Mouse (Mus musculus): ENCODE results near the gene Narfl. TPM values are rescaled to one million over a fixed set of nuclear protein-coding genes. Genes with fewer than 3 reads are reported as not detected.

Gene Narfl
- total and polyA plus RNA-seq, 2 experiments: 14.9 to 22.5 TPM

DNA sequence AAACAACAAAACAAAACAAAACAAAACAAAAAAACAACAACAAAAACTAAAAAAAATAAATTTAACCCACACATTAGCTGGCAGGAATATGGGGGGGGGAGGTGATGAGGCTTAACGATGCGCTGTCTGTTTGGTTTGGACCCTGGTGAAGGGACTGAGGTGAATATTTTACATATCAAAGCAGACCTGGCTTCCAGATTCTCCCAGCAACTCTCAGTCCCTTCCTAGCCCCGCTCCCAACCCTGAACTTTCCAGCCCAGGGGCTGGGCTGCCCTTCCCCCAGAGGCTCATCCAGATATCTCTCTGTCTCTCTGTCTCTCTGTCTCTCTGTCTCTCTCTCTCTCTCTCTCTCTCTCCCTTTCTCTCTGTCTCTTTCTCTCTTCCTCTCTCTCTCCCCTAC lies 11.0 kb upstream of the Narfl start:
- Histone ChIP-seq H3K4me3 (ENCODE audit: insufficient read depth, low read depth, low read length) (no peak overlapping the region), H3K4me1 (ENCODE audit: control insufficient read depth, insufficient read depth, low read length) (no peaks in the 10 kb centered on the region), H3K9ac (ENCODE audit: low read depth, low read length) (no peak overlapping the region), H3K27me3 (ENCODE audit: control insufficient read depth, insufficient read depth, low read length) (no peaks in the 10 kb centered on the region), H3K36me3 (ENCODE audit: control insufficient read depth, insufficient read depth, low read length) (no peaks in the 10 kb centered on the region), H3K79me2 (ENCODE audit: control insufficient read depth, insufficient read depth, low read length) (no peaks in the 10 kb centered on the region), H3K27ac (replicated peaks; ENCODE audit: insufficient read depth, low read depth, low read length) (no peak overlapping the region)
- no peak for TF ChIP-seq CTCF (IDR thresholded peaks at IDR 0.05; ENCODE audit: low read depth, low read length)
- TF ChIP-seq POLR2A (IDR thresholded peaks at IDR 0.05; ENCODE audit: extremely low read depth, insufficient read depth, low read length): no peak
- 43% methylated on average over 3 of the region's 3 CpGs for WGBS
- DNase-seq (ENCODE audit: extremely low read depth, low read depth, low spot score): no peak

DNA sequence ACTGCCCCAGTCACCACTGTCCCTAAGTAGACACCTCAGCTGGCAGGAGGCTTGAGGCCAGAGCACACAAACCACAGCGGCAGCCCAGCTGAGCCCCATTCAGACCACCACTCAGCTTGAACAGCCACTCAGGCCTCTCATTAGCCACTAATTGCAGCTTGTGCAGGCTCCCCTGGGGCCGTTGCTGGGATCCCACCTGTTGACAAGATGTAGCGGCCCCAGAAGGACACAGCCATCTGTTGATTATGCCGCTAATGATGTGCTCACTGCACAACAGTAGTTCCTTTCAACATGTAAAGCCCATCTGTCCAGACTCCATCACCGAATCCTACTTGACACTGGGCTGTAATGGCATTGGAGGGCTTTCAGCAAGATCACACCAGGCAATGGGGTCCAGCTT lies 7.7 kb upstream of the Narfl start:
- H3K9ac ChIP-seq (ENCODE audit: low read depth, low read length): no peak overlapping the region
- TF ChIP-seq POLR2A (IDR thresholded peaks at IDR 0.05; ENCODE audit: extremely low read depth, insufficient read depth, low read length): no peak
- H3K36me3 ChIP-seq (ENCODE audit: control insufficient read depth, insufficient read depth, low read length): no peaks in the 10 kb centered on the region
- H3K79me2 ChIP-seq (ENCODE audit: control insufficient read depth, insufficient read depth, low read length): no peaks in the 10 kb centered on the region
- 80% methylated on average over 5 of the region's 5 CpGs for WGBS
- DNase-seq (ENCODE audit: extremely low read depth, low read depth, low spot score): no peak
- no peaks in the 10 kb centered on the region for H3K27me3 ChIP-seq (ENCODE audit: control insufficient read depth, insufficient read depth, low read length)
- no peak overlapping the region for H3K27ac ChIP-seq (replicated peaks; ENCODE audit: insufficient read depth, low read depth, low read length)
- H3K4me3 ChIP-seq (ENCODE audit: insufficient read depth, low read depth, low read length): no peak overlapping the region
- no peaks in the 10 kb centered on the region for H3K4me1 ChIP-seq (ENCODE audit: control insufficient read depth, insufficient read depth, low read length)

DNA sequence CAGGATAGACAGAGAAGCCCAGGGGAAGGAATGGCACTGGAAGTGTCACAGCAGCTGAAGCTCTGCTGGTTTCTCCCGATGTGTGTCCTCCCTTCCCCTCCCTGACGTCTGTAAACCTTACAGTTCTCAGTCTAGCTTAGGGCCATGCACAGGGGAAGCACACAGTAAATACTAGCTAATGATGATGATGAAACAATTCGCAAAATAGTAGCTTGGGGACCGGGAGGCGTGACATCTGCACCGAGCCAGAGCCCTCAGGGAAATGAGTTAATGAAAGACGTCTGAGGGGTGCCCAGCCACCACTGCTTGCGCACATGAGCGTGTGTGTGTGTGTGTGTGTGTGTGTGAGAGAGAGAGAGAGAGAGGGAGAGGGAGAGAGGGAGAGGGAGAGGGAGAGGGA lies 4.2 kb upstream of the Narfl start:
- no peak for DNase-seq (ENCODE audit: extremely low read depth, low read depth, low spot score)
- Histone ChIP-seq H3K36me3 (ENCODE audit: control insufficient read depth, insufficient read depth, low read length) (no peaks in the 10 kb centered on the region), H3K79me2 (ENCODE audit: control insufficient read depth, insufficient read depth, low read length) (0 out of 2 replicates have a peak, but pooled peaks cover 3% of the 10 kb centered on the region), H3K27me3 (ENCODE audit: control insufficient read depth, insufficient read depth, low read length) (no peaks in the 10 kb centered on the region), H3K9ac (ENCODE audit: low read depth, low read length) (no peak overlapping the region), H3K4me3 (ENCODE audit: insufficient read depth, low read depth, low read length) (no peak overlapping the region), H3K4me1 (ENCODE audit: control insufficient read depth, insufficient read depth, low read length) (peaks cover 2% of the 10 kb centered on the region; the same call in 1 of the 2 replicates), H3K27ac (replicated peaks; ENCODE audit: insufficient read depth, low read depth, low read length) (no peak overlapping the region)
- 63% methylated on average over 9 of the region's 9 CpGs for WGBS
- TF ChIP-seq CTCF (IDR thresholded peaks at IDR 0.05; ENCODE audit: low read depth, low read length): no peak
- TF ChIP-seq POLR2A (IDR thresholded peaks at IDR 0.05; ENCODE audit: extremely low read depth, insufficient read depth, low read length): no peak

DNA sequence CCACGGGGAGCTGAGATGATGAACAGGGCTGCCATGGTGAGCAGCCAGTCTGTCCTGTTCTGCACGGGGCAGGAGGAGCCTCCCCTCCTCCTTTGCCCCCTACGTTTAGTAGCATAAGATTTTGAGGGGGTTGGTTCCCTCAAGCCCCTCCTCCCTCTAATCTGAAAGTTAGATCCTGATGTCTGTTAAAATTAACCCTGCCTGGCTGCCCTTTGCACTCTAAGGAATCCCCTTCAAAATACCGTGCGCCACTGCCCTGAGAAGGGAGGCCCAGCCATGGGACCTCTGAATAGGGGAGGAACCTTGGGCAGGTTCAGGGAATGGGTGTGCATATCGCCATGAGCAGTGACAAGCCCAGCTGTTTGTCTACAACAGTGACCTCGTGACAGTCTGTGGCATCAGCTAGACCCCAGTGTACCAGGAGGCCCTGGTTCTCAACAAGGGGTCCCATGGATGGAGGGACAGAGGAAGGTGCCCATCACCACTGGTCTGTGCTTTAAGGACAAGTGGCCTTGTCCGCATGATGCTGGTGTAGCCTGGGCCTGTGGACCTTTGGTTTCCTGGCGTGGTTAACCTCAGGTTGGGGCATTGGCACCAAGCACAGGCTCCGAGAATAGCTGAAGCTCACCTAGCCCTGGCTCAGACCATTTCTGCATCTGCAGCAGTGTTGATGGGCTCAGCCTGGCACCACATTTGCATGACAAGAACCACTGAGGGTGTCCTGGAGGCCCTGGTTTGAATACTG lies 1.9 kb downstream of the Narfl start:
- TF ChIP-seq CTCF (IDR thresholded peaks at IDR 0.05; ENCODE audit: low read depth, low read length): no peak
- TF ChIP-seq POLR2A (IDR thresholded peaks at IDR 0.05; ENCODE audit: extremely low read depth, insufficient read depth, low read length): no peak
- H3K36me3 ChIP-seq (ENCODE audit: control insufficient read depth, insufficient read depth, low read length): peaks cover 5% of the 10 kb centered on the region; the same call in 1 of the 2 replicates
- no peak overlapping the region for H3K4me3 ChIP-seq (ENCODE audit: insufficient read depth, low read depth, low read length)
- no peak for DNase-seq (ENCODE audit: extremely low read depth, low read depth, low spot score)
- H3K79me2 ChIP-seq (ENCODE audit: control insufficient read depth, insufficient read depth, low read length): 0 out of 2 replicates have a peak, but pooled peaks cover 6% of the 10 kb centered on the region
- 82% methylated on average over 10 of the region's 10 CpGs for WGBS
- H3K27ac ChIP-seq (replicated peaks; ENCODE audit: insufficient read depth, low read depth, low read length): no peak overlapping the region
- peaks cover 4% of the 10 kb centered on the region; the same call in 1 of the 2 replicates for H3K4me1 ChIP-seq (ENCODE audit: control insufficient read depth, insufficient read depth, low read length)
- H3K9ac ChIP-seq (ENCODE audit: low read depth, low read length): no peak overlapping the region
- no peaks in the 10 kb centered on the region for H3K27me3 ChIP-seq (ENCODE audit: control insufficient read depth, insufficient read depth, low read length)

DNA sequence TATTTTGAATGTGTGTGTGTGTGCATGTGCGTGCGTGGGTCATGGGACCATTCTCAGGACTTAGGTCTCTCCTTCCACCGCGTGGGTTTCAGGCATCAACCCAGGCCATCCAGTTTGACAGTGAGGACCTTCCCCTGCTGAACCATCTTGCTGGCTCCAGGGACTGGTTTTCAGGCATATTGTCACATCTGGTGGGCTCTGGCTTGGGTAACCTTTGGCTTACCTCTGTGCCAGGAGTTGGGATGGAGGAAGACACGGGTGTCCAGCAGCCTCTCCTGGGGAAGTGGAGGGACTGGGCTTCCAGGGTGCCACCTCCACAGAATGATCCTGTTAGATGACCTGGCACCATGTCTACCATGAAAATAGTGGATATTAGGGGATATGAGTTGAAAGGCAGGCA lies 4.4 kb downstream of the Narfl start:
- 95% methylated on average over 5 of the region's 5 CpGs for WGBS
- peaks cover 4% of the 10 kb centered on the region; the same call in 1 of the 2 replicates for H3K4me1 ChIP-seq (ENCODE audit: control insufficient read depth, insufficient read depth, low read length)

DNA sequence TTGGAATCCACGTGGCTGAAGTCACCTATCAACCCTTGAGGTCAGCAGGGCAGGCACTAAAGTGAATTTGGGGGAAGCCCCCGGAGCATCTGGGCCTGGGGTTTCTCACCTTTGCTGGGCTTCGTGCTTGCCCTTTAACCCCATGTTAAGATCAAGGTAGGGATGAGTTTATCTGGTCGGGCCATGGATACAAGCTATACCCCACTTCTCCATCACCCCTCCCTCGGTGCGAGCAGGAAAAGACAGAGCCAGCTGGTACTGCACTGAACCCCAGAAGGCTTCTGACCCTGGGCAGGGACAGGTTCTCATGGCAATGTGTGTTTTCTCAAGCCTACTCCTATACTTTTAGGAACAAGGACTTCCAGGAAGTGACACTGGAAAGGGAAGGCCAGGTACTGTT lies 7.8 kb downstream of the Narfl start:
- Histone ChIP-seq H3K36me3 (ENCODE audit: control insufficient read depth, insufficient read depth, low read length) (peaks cover 5% of the 10 kb centered on the region; the same call in 1 of the 2 replicates), H3K27ac (replicated peaks; ENCODE audit: insufficient read depth, low read depth, low read length) (no peak overlapping the region), H3K4me1 (ENCODE audit: control insufficient read depth, insufficient read depth, low read length) (peaks cover 3% of the 10 kb centered on the region; the same call in 1 of the 2 replicates), H3K9ac (ENCODE audit: low read depth, low read length) (no peak overlapping the region), H3K27me3 (ENCODE audit: control insufficient read depth, insufficient read depth, low read length) (no peaks in the 10 kb centered on the region), H3K4me3 (ENCODE audit: insufficient read depth, low read depth, low read length) (no peak overlapping the region), H3K79me2 (ENCODE audit: control insufficient read depth, insufficient read depth, low read length) (no peaks in the 10 kb centered on the region)
- 77% methylated on average over 6 of the region's 6 CpGs for WGBS
- no peak for DNase-seq (ENCODE audit: extremely low read depth, low read depth, low spot score)
- TF ChIP-seq POLR2A (IDR thresholded peaks at IDR 0.05; ENCODE audit: extremely low read depth, insufficient read depth, low read length) (no peak), CTCF (IDR thresholded peaks at IDR 0.05; ENCODE audit: low read depth, low read length) (no peak)

More for the DNA sequence above, 4.4 kb downstream of the Narfl start:
- no peak overlapping the region for H3K27ac ChIP-seq (replicated peaks; ENCODE audit: insufficient read depth, low read depth, low read length)
- no peaks in the 10 kb centered on the region for H3K27me3 ChIP-seq (ENCODE audit: control insufficient read depth, insufficient read depth, low read length)
- peaks cover 5% of the 10 kb centered on the region; the same call in 1 of the 2 replicates for H3K36me3 ChIP-seq (ENCODE audit: control insufficient read depth, insufficient read depth, low read length)
- no peak overlapping the region for H3K4me3 ChIP-seq (ENCODE audit: insufficient read depth, low read depth, low read length)
- no peak overlapping the region for H3K9ac ChIP-seq (ENCODE audit: low read depth, low read length)
- H3K79me2 ChIP-seq (ENCODE audit: control insufficient read depth, insufficient read depth, low read length): 0 out of 2 replicates have a peak, but pooled peaks cover 6% of the 10 kb centered on the region
- DNase-seq (ENCODE audit: extremely low read depth, low read depth, low spot score): no peak
- no peak for TF ChIP-seq POLR2A (IDR thresholded peaks at IDR 0.05; ENCODE audit: extremely low read depth, insufficient read depth, low read length)
- no peak for TF ChIP-seq CTCF (IDR thresholded peaks at IDR 0.05; ENCODE audit: low read depth, low read length)

Data from liver, adult 2 months (tissue).